Mouse (Mus musculus): Measurements from ENCODE around the gene Zdhhc24. TPM values are rescaled to one million over a fixed set of nuclear protein-coding genes. Genes with fewer than 3 reads are reported as not detected.
"Not testable (repeated sequence)": the region's sequence is repeated elsewhere in the genome, so short reads cannot be mapped to it uniquely, and the experiment has no call there.

Gene Zdhhc24
- polyA plus RNA-seq, 1 experiment from 2014 or later = 10.6 TPM

- H3K36me3 ChIP-seq (ENCODE audit: control insufficient read depth, insufficient read depth) = no peaks in the 10 kb centered on the region
- H3K4me3 ChIP-seq (ENCODE audit: low read depth, low read length) = no peak overlapping the region
- H3K27ac ChIP-seq (ENCODE audit: low read length) = no peak overlapping the region
- WGBS (ENCODE audit: insufficient replicate concordance) = 71% methylated on average over 6 of the region's 6 CpGs
- H3K4me2 ChIP-seq (ENCODE audit: low read depth, low read length) = no peak overlapping the region
- ATAC-seq (ENCODE audit: low read depth) = no peak
- H3K4me1 ChIP-seq (ENCODE audit: control insufficient read depth, low read depth, low read length) = peaks cover 28% of the 10 kb centered on the region
- H3K27me3 ChIP-seq (ENCODE audit: control insufficient read depth, insufficient read depth, low read depth, low read length) = peaks cover 38% of the 10 kb centered on the region
- H3K9ac ChIP-seq (ENCODE audit: low read depth, low read length) = no peak overlapping the region
- H3K9me3 ChIP-seq (replicated peaks; ENCODE audit: control insufficient read depth, low read length) = no peaks in the 10 kb centered on the region
Measured at GRCm38 (mm10) chr19:4863048-4863447, 15.4 kb upstream of the Zdhhc24 start.

- H3K36me3 ChIP-seq (ENCODE audit: control insufficient read depth, insufficient read depth) = no peaks in the 10 kb centered on the region
- H3K27ac ChIP-seq (ENCODE audit: low read length) = no peak overlapping the region
- WGBS (ENCODE audit: insufficient replicate concordance) = 5% methylated on average over 17 of the region's 17 CpGs
- peaks cover 43% of the 10 kb centered on the region for H3K27me3 ChIP-seq (ENCODE audit: control insufficient read depth, insufficient read depth, low read depth, low read length)
- ATAC-seq (ENCODE audit: low read depth) = no peak
- no peak overlapping the region for H3K4me3 ChIP-seq (ENCODE audit: low read depth, low read length)
- H3K9ac ChIP-seq (ENCODE audit: low read depth, low read length) = no peak overlapping the region
- peaks cover 15% of the 10 kb centered on the region for H3K4me1 ChIP-seq (ENCODE audit: control insufficient read depth, low read depth, low read length)
- H3K4me2 ChIP-seq (ENCODE audit: low read depth, low read length) = no peak overlapping the region; the same call in 1 of the 2 replicates
- H3K9me3 ChIP-seq (replicated peaks; ENCODE audit: control insufficient read depth, low read length) = no peaks in the 10 kb centered on the region
Measured at GRCm38 (mm10) chr19:4865147-4865546, 13.3 kb upstream of the Zdhhc24 start.

GRCm38 (mm10) chr19:4874613-4875012 lies 3.9 kb upstream of the Zdhhc24 start:
- not testable (repeated sequence) for H3K9ac ChIP-seq (ENCODE audit: low read depth, low read length); H3K4me3 ChIP-seq (ENCODE audit: low read depth, low read length); H3K9me3 ChIP-seq (replicated peaks; ENCODE audit: control insufficient read depth, low read length); ATAC-seq (ENCODE audit: low read depth); H3K27me3 ChIP-seq (ENCODE audit: control insufficient read depth, insufficient read depth, low read depth, low read length); H3K4me2 ChIP-seq (ENCODE audit: low read depth, low read length); H3K27ac ChIP-seq (ENCODE audit: low read length); H3K36me3 ChIP-seq (ENCODE audit: control insufficient read depth, insufficient read depth)
- 71% methylated on average over 1 of the region's 1 CpGs for WGBS (ENCODE audit: insufficient replicate concordance)
- H3K4me1 ChIP-seq (ENCODE audit: control insufficient read depth, low read depth, low read length) = peaks cover 16% of the 10 kb centered on the region

GRCm38 (mm10) chr19:4876241-4876640 lies 2.2 kb upstream of the Zdhhc24 start:
- Histone ChIP-seq H3K27ac (ENCODE audit: low read length) (no peak overlapping the region), H3K4me3 (ENCODE audit: low read depth, low read length) (no peak overlapping the region), H3K9me3 (replicated peaks; ENCODE audit: control insufficient read depth, low read length) (no peaks in the 10 kb centered on the region), H3K27me3 (ENCODE audit: control insufficient read depth, insufficient read depth, low read depth, low read length) (no peaks in the 10 kb centered on the region; the same call in 1 of the 2 replicates), H3K4me1 (ENCODE audit: control insufficient read depth, low read depth, low read length) (peaks cover 22% of the 10 kb centered on the region), H3K9ac (ENCODE audit: low read depth, low read length) (no peak overlapping the region), H3K36me3 (ENCODE audit: control insufficient read depth, insufficient read depth) (no peaks in the 10 kb centered on the region), H3K4me2 (ENCODE audit: low read depth, low read length) (no peak overlapping the region)
- WGBS (ENCODE audit: insufficient replicate concordance) = 52% methylated on average over 3 of the region's 4 CpGs
- no peak for ATAC-seq (ENCODE audit: low read depth)

- Histone ChIP-seq H3K27me3 (ENCODE audit: control insufficient read depth, insufficient read depth, low read depth, low read length) (no peaks in the 10 kb centered on the region; the same call in 1 of the 2 replicates), H3K4me2 (ENCODE audit: low read depth, low read length) (no peak overlapping the region), H3K4me3 (ENCODE audit: low read depth, low read length) (no peak overlapping the region), H3K27ac (ENCODE audit: low read length) (no peak overlapping the region), H3K36me3 (ENCODE audit: control insufficient read depth, insufficient read depth) (no peaks in the 10 kb centered on the region), H3K4me1 (ENCODE audit: control insufficient read depth, low read depth, low read length) (peaks cover 26% of the 10 kb centered on the region), H3K9ac (ENCODE audit: low read depth, low read length) (no peak overlapping the region), H3K9me3 (replicated peaks; ENCODE audit: control insufficient read depth, low read length) (no peaks in the 10 kb centered on the region)
- WGBS (ENCODE audit: insufficient replicate concordance) = 64% methylated on average over 3 of the region's 3 CpGs
- no peak for ATAC-seq (ENCODE audit: low read depth)
Measured at GRCm38 (mm10) chr19:4876755-4877154, 1.7 kb upstream of the Zdhhc24 start.

- Histone ChIP-seq H3K4me3 (ENCODE audit: low read depth, low read length) (peak within 1 kb of the TSS; percentile 79), H3K36me3 (ENCODE audit: control insufficient read depth, insufficient read depth) (no peaks in the 10 kb centered on the region; the same call in 1 of the 2 replicates), H3K4me1 (ENCODE audit: control insufficient read depth, low read depth, low read length) (peaks cover 26% of the 10 kb centered on the region), H3K27ac (ENCODE audit: low read length) (peak within 1 kb of the TSS; percentile 81), H3K9ac (ENCODE audit: low read depth, low read length) (peak within 1 kb of the TSS; percentile 93), H3K27me3 (ENCODE audit: control insufficient read depth, insufficient read depth, low read depth, low read length) (no peaks in the 10 kb centered on the region; the same call in 1 of the 2 replicates), H3K9me3 (replicated peaks; ENCODE audit: control insufficient read depth, low read length) (no peaks in the 10 kb centered on the region), H3K4me2 (ENCODE audit: low read depth, low read length) (peak within 1 kb of the TSS; percentile 90)
- no peak for ATAC-seq (ENCODE audit: low read depth)
- WGBS (ENCODE audit: insufficient replicate concordance) = 6% methylated on average over 17 of the region's 17 CpGs
Measured at GRCm38 (mm10) chr19:4877785-4878184, 683 bp upstream of the Zdhhc24 start, which contains the start of gene Actn3. Gene Actn3, minus strand, starts transcription at chr19:4877909.

- Histone ChIP-seq H3K27me3 (ENCODE audit: control insufficient read depth, insufficient read depth, low read depth, low read length) (no peaks in the 10 kb centered on the region; the same call in 1 of the 2 replicates), H3K4me1 (ENCODE audit: control insufficient read depth, low read depth, low read length) (peaks cover 36% of the 10 kb centered on the region), H3K36me3 (ENCODE audit: control insufficient read depth, insufficient read depth) (no peaks in the 10 kb centered on the region; the same call in 1 of the 2 replicates), H3K27ac (ENCODE audit: low read length) (peak overlapping the region; percentile 81; the same call in 1 of the 2 replicates), H3K9me3 (replicated peaks; ENCODE audit: control insufficient read depth, low read length) (no peaks in the 10 kb centered on the region), H3K4me3 (ENCODE audit: low read depth, low read length) (peak overlapping the region; percentile 79), H3K9ac (ENCODE audit: low read depth, low read length) (peak overlapping the region; percentile 93), H3K4me2 (ENCODE audit: low read depth, low read length) (peak overlapping the region; percentile 80)
- 46% methylated on average over 10 of the region's 10 CpGs for WGBS (ENCODE audit: insufficient replicate concordance)
- no peak for ATAC-seq (ENCODE audit: low read depth)
Measured at GRCm38 (mm10) chr19:4879324-4879703, 846 bp downstream of the Zdhhc24 start.

DNA sequence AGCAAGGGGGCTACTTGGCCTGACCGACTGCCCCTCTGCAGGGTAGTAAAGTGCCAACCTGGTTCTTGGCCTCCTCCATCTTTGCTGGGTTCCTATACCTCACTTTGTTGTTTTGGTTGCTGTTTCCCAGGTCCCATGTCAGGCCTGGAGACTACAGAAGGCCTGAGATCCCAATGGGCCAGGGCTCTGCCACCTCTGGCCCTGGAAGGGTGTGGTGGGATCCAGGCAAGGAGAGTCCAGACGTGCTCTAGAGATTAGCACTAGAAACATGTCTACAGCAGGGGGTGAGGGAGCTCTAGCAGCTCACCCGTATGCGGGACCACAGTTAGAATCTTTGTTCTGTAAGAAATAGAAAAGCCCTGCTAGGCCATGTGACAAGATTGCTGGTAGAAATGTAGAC lies 5.5 kb downstream of the Zdhhc24 start:
- peak; percentile 89 for ATAC-seq (ENCODE audit: low read depth)
- 44% methylated on average over 4 of the region's 4 CpGs for WGBS (ENCODE audit: insufficient replicate concordance)
- Histone ChIP-seq H3K4me2 (ENCODE audit: low read depth, low read length) (peak overlapping the region; percentile 10), H3K36me3 (ENCODE audit: control insufficient read depth, insufficient read depth) (no peaks in the 10 kb centered on the region; the same call in 1 of the 2 replicates), H3K27me3 (ENCODE audit: control insufficient read depth, insufficient read depth, low read depth, low read length) (no peaks in the 10 kb centered on the region), H3K27ac (ENCODE audit: low read length) (peak overlapping the region; percentile 45), H3K4me1 (ENCODE audit: control insufficient read depth, low read depth, low read length) (peaks cover 29% of the 10 kb centered on the region), H3K9me3 (replicated peaks; ENCODE audit: control insufficient read depth, low read length) (no peaks in the 10 kb centered on the region), H3K9ac (ENCODE audit: low read depth, low read length) (peak overlapping the region; percentile 16; the same call in 1 of the 2 replicates), H3K4me3 (ENCODE audit: low read depth, low read length) (no peak overlapping the region)

GRCm38 (mm10) chr19:4889791-4890190 lies 11.3 kb downstream of the Zdhhc24 start:
- no peak overlapping the region for H3K27ac ChIP-seq (ENCODE audit: low read length)
- 78% methylated on average over 10 of the region's 10 CpGs for WGBS (ENCODE audit: insufficient replicate concordance)

More at GRCm38 (mm10) chr19:4889791-4890190, 11.3 kb downstream of the Zdhhc24 start:
- H3K4me3 ChIP-seq (ENCODE audit: low read depth, low read length) = no peak overlapping the region
- ATAC-seq (ENCODE audit: low read depth) = no peak
- H3K4me1 ChIP-seq (ENCODE audit: control insufficient read depth, low read depth, low read length) = peaks cover 22% of the 10 kb centered on the region
- H3K27me3 ChIP-seq (ENCODE audit: control insufficient read depth, insufficient read depth, low read depth, low read length) = no peaks in the 10 kb centered on the region
- no peaks in the 10 kb centered on the region for H3K36me3 ChIP-seq (ENCODE audit: control insufficient read depth, insufficient read depth)
- no peaks in the 10 kb centered on the region for H3K9me3 ChIP-seq (replicated peaks; ENCODE audit: control insufficient read depth, low read length)
- no peak overlapping the region for H3K9ac ChIP-seq (ENCODE audit: low read depth, low read length)
- H3K4me2 ChIP-seq (ENCODE audit: low read depth, low read length) = no peak overlapping the region

All from liver, embryonic 16.5 days (tissue).